Mouse (Mus musculus): ENCODE results near the gene Tnrc18. TPM values are rescaled to one million over a fixed set of nuclear protein-coding genes. Genes with fewer than 3 reads are reported as not detected.
A peak's percentile ranks its signal among the peaks of the same experiment; 100 is the strongest.

Gene Tnrc18
- polyA plus RNA-seq, 1 experiment from 2014 or later, result 36.4 TPM

DNA sequence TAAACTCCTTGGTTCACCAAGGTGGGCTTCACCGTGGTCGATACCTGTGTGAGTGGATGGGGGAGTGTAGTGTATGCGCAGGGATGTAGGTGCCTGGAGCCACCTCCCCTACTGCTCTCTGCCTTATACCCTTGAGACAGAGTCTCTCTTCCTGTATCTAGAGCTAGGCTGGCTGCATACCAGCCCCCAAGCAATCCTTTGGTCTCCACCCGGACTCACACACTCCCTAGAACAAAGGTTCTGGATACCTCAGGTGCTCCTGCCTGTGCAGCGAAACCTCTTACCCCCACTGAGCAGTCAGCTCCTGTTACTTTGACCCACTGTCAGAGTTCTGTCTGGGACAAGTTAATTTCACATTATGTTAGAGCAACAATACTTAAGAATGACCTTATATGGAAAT lies 8.2 kb upstream of the Tnrc18 start:
- Histone ChIP-seq H3K27me3 (ENCODE audit: control insufficient read depth, insufficient read depth, low read length) (no peaks in the 10 kb centered on the region), H3K27ac (ENCODE audit: low read depth, low read length) (no peak overlapping the region), H3K36me3 (ENCODE audit: control insufficient read depth, insufficient read depth, low read length) (no peaks in the 10 kb centered on the region), H3K4me2 (ENCODE audit: low read depth, low read length) (no peak overlapping the region), H3K9me3 (ENCODE audit: control insufficient read depth, low read length) (no peaks in the 10 kb centered on the region), H3K4me1 (ENCODE audit: control insufficient read depth, insufficient read depth, low read length) (peaks cover 33% of the 10 kb centered on the region), H3K9ac (replicated peaks; ENCODE audit: low read depth, low read length) (no peak overlapping the region), H3K4me3 (ENCODE audit: low read depth, low read length) (no peak overlapping the region)
- 84% methylated on average over 5 of the region's 5 CpGs for WGBS
- ATAC-seq (ENCODE audit: low read depth), result no peak

DNA sequence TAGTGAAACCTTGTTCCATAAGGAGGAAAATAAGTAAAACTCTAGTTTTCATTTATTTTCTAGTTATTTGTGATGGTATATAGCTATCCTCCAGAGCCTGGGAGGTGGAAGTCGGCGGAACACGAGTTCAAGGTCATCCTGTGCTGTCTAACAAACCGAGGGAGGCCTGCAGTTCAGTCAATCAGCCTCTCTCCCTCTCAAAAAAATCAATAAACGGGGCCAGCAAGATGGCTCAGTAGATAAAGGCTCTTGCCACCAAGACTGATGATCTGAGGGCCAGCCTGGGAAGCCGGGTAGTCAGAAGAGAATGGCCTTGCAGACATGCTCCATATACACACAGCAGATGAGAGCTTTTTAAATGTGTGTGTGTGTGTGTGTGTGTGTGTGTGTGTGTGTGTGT lies 6.6 kb upstream of the Tnrc18 start:
- ATAC-seq (ENCODE audit: low read depth), result no peak
- WGBS, result 25% methylated on average over 6 of the region's 6 CpGs
- H3K4me2 ChIP-seq (ENCODE audit: low read depth, low read length), result peak overlapping the region; percentile 98
- no peaks in the 10 kb centered on the region for H3K27me3 ChIP-seq (ENCODE audit: control insufficient read depth, insufficient read depth, low read length)
- peak overlapping the region; percentile 98; the same call in 1 of the 2 replicates for H3K4me3 ChIP-seq (ENCODE audit: low read depth, low read length)
- peak overlapping the region; percentile 100 for H3K27ac ChIP-seq (ENCODE audit: low read depth, low read length)
- H3K9ac ChIP-seq (replicated peaks; ENCODE audit: low read depth, low read length), result peak overlapping the region; percentile 99
- H3K36me3 ChIP-seq (ENCODE audit: control insufficient read depth, insufficient read depth, low read length), result no peaks in the 10 kb centered on the region
- H3K9me3 ChIP-seq (ENCODE audit: control insufficient read depth, low read length), result no peaks in the 10 kb centered on the region
- H3K4me1 ChIP-seq (ENCODE audit: control insufficient read depth, insufficient read depth, low read length), result peaks cover 33% of the 10 kb centered on the region

DNA sequence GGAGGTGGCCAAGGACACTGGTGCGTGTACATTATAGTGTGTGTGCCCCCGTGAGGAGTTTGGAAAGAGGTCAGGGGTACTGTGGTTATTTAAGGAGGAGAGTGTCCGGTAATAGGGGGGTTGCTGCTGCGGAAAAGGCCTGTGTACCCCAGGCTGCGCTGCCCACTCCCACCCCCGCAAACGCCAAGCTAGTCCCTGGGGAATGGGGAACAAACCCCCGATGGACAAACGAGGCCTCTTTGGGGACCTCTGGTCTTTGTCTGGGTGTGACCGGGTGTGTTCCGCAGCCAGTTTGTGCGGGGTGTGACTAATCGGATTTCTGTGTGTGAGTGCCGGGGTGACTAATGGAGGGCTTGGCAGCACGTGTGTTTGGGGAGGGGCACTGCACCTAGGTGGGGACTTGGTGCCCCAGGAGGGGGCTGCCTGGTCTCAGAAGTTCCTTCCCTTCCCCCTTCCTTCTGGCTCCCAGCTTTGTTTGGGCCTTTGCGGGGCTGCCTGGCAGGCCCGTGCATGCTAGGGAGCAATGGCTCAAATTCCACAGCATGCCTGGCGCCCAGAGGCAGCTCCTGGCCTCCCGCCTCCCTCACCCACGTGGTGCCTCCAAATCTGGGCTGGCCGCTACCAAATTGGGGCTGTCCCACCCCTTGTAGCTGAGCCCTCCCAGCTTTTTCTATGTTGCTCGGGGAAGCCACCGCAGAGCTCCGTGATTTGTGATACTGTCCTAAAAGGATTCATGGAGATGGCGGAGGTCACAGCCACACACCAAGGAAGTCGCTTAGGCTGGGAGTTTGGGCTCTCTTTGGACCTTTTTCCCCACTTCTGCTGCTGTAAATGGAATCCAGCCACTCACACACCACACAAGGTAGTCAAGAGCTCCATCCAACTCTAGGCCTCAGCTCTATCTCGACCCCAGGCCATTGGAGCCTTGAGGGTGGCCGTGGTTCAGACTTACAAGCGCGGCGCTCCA lies 5.9 kb upstream of the Tnrc18 start:
- H3K4me1 ChIP-seq (ENCODE audit: control insufficient read depth, insufficient read depth, low read length), result peaks cover 33% of the 10 kb centered on the region
- peak overlapping the region; percentile 100 for H3K27ac ChIP-seq (ENCODE audit: low read depth, low read length)
- no peaks in the 10 kb centered on the region for H3K27me3 ChIP-seq (ENCODE audit: control insufficient read depth, insufficient read depth, low read length)
- 8% methylated on average over 31 of the region's 31 CpGs for WGBS
- peak overlapping the region; percentile 99 for H3K9ac ChIP-seq (replicated peaks; ENCODE audit: low read depth, low read length)
- no peaks in the 10 kb centered on the region for H3K36me3 ChIP-seq (ENCODE audit: control insufficient read depth, insufficient read depth, low read length)
- H3K4me3 ChIP-seq (ENCODE audit: low read depth, low read length), result peak overlapping the region; percentile 98
- ATAC-seq (ENCODE audit: low read depth), result peak; percentile 7; the same call in 1 of the 2 replicates
- peak overlapping the region; percentile 98 for H3K4me2 ChIP-seq (ENCODE audit: low read depth, low read length)
- no peaks in the 10 kb centered on the region for H3K9me3 ChIP-seq (ENCODE audit: control insufficient read depth, low read length)

DNA sequence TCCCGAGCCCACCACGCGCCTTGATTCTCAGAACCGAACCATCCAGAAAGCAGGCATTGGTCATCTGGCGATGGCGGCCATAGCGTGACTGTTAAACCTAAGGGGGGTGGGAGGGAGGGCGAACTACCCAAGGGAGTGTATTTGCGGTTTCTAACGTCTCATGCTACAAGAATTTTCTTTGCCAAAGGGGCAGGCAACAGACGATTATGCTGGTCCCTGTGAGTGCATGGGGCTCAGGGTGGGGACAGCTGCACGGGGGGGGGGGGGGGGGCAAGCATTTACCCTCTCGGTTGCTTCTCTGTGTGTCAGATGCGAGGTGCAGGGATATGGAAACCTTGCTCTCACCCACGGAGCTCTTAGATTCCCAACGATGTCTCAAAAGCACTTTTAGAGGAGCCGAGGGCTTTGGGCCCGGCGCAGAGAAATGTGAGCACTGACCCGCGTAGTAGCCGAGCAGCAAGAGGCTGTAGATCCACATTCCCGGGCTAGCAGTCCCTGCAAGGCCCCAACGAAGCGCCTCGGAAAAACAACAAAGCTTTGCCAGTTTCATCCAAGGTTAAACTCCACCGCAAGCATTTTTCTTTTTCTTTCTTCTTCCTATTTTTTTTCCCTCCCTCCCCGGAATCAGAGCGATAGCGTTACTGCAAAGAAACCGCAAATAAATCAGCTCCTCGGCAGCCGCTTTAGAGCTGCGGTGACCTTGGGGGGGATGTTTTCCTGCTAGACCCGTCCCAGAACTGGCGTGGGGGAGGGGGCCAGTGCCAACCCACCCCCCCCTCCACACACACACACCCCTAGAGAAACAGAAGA lies 5.0 kb upstream of the Tnrc18 start:
- Histone ChIP-seq H3K27me3 (ENCODE audit: control insufficient read depth, insufficient read depth, low read length) (no peaks in the 10 kb centered on the region), H3K36me3 (ENCODE audit: control insufficient read depth, insufficient read depth, low read length) (no peaks in the 10 kb centered on the region), H3K27ac (ENCODE audit: low read depth, low read length) (peak overlapping the region; percentile 100), H3K9ac (replicated peaks; ENCODE audit: low read depth, low read length) (peak overlapping the region; percentile 99), H3K4me3 (ENCODE audit: low read depth, low read length) (peak overlapping the region; percentile 98), H3K4me1 (ENCODE audit: control insufficient read depth, insufficient read depth, low read length) (peaks cover 33% of the 10 kb centered on the region), H3K9me3 (ENCODE audit: control insufficient read depth, low read length) (no peaks in the 10 kb centered on the region), H3K4me2 (ENCODE audit: low read depth, low read length) (peak overlapping the region; percentile 98)
- ATAC-seq (ENCODE audit: low read depth), result no peak
- WGBS, result 1% methylated on average over 35 of the region's 36 CpGs

DNA sequence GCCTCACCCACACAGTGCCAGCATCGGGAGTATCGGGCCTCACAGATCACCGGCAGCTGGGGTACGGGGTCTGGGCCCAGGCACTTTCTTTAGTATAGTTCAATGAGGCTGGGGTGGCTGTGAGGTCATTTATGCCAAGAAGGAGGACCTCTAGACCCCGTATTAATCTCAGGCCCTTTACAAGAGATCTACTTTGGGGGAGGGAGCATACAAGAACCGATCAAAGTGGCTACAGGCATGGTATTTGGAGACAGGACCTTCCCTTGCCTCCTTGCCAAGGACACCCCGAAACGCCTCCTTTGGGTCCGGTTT lies 4.5 kb upstream of the Tnrc18 start:
- H3K27ac ChIP-seq (ENCODE audit: low read depth, low read length), result peak overlapping the region; percentile 100
- peak overlapping the region; percentile 99 for H3K9ac ChIP-seq (replicated peaks; ENCODE audit: low read depth, low read length)
- no peaks in the 10 kb centered on the region for H3K9me3 ChIP-seq (ENCODE audit: control insufficient read depth, low read length)
- H3K4me1 ChIP-seq (ENCODE audit: control insufficient read depth, insufficient read depth, low read length), result peaks cover 33% of the 10 kb centered on the region
- peaks cover 2% of the 10 kb centered on the region; the same call in 1 of the 2 replicates for H3K27me3 ChIP-seq (ENCODE audit: control insufficient read depth, insufficient read depth, low read length)
- H3K36me3 ChIP-seq (ENCODE audit: control insufficient read depth, insufficient read depth, low read length), result no peaks in the 10 kb centered on the region
- H3K4me2 ChIP-seq (ENCODE audit: low read depth, low read length), result peak overlapping the region; percentile 98
- H3K4me3 ChIP-seq (ENCODE audit: low read depth, low read length), result peak overlapping the region; percentile 98
- WGBS, result 1% methylated on average over 9 of the region's 9 CpGs
- ATAC-seq (ENCODE audit: low read depth), result no peak

- peak; percentile 33 for ATAC-seq (ENCODE audit: low read depth)
- peak overlapping the region; percentile 99 for H3K9ac ChIP-seq (replicated peaks; ENCODE audit: low read depth, low read length)
- peak overlapping the region; percentile 100 for H3K27ac ChIP-seq (ENCODE audit: low read depth, low read length)
- H3K4me3 ChIP-seq (ENCODE audit: low read depth, low read length), result peak overlapping the region; percentile 98
- peaks cover 4% of the 10 kb centered on the region; the same call in 1 of the 2 replicates for H3K27me3 ChIP-seq (ENCODE audit: control insufficient read depth, insufficient read depth, low read length)
- no peaks in the 10 kb centered on the region for H3K9me3 ChIP-seq (ENCODE audit: control insufficient read depth, low read length)
- H3K4me2 ChIP-seq (ENCODE audit: low read depth, low read length), result peak overlapping the region; percentile 98
- WGBS, result under 1% methylated on average over 36 of the region's 36 CpGs
- H3K4me1 ChIP-seq (ENCODE audit: control insufficient read depth, insufficient read depth, low read length), result peaks cover 33% of the 10 kb centered on the region
- no peaks in the 10 kb centered on the region for H3K36me3 ChIP-seq (ENCODE audit: control insufficient read depth, insufficient read depth, low read length)
Measured at GRCm38 (mm10) chr5:142821266-142821973, 4.0 kb upstream of the Tnrc18 start.

GRCm38 (mm10) chr5:142820276-142821265 lies 3.1 kb upstream of the Tnrc18 start:
- Histone ChIP-seq H3K27me3 (ENCODE audit: control insufficient read depth, insufficient read depth, low read length) (peaks cover 4% of the 10 kb centered on the region; the same call in 1 of the 2 replicates), H3K4me1 (ENCODE audit: control insufficient read depth, insufficient read depth, low read length) (peaks cover 33% of the 10 kb centered on the region), H3K9ac (replicated peaks; ENCODE audit: low read depth, low read length) (peak overlapping the region; percentile 99), H3K27ac (ENCODE audit: low read depth, low read length) (peak overlapping the region; percentile 100), H3K4me3 (ENCODE audit: low read depth, low read length) (peak overlapping the region; percentile 98), H3K9me3 (ENCODE audit: control insufficient read depth, low read length) (no peaks in the 10 kb centered on the region), H3K36me3 (ENCODE audit: control insufficient read depth, insufficient read depth, low read length) (no peaks in the 10 kb centered on the region), H3K4me2 (ENCODE audit: low read depth, low read length) (peak overlapping the region; percentile 98)
- no peak for ATAC-seq (ENCODE audit: low read depth)
- under 1% methylated on average over 53 of the region's 53 CpGs for WGBS

Data from neural tube, embryonic 14.5 days (tissue).